Mouse (Mus musculus): ENCODE data around the gene Ranbp6. TPM values are rescaled to one million over a fixed set of nuclear protein-coding genes. Genes with fewer than 3 reads are reported as not detected.

Ranbp6 gene
- polyA plus RNA-seq (2012; ENCODE audit: insufficient read depth, insufficient read length, missing spikeins): 7.6 and 8.6 TPM in 2 replicates

- Histone ChIP-seq H3K4me3 (ENCODE audit: insufficient read depth, low read length) (peak within 1 kb of the TSS; percentile 72), H3K4me1 (ENCODE audit: control insufficient read depth, insufficient read depth, low read length) (peaks cover 8% of the 10 kb centered on the region), H3K27ac (ENCODE audit: insufficient read depth, low read depth, low read length) (no peak within 1 kb of the TSS)
- no peak for TF ChIP-seq CTCF (IDR thresholded peaks at IDR 0.05; ENCODE audit: low read depth, low read length)
- TF ChIP-seq POLR2A (IDR thresholded peaks at IDR 0.05; ENCODE audit: borderline replicate concordance, low read depth, low read length): peak; percentile 58
Observed at GRCm38 (mm10) chr19:29812581-29813460, at the start of gene Ranbp6. Gene Ranbp6, minus strand, starts transcription at chr19:29812974.

- TF ChIP-seq POLR2A (IDR thresholded peaks at IDR 0.05; ENCODE audit: borderline replicate concordance, low read depth, low read length) (no peak), CTCF (IDR thresholded peaks at IDR 0.05; ENCODE audit: low read depth, low read length) (no peak)
- Histone ChIP-seq H3K4me1 (ENCODE audit: control insufficient read depth, insufficient read depth, low read length) (no peaks in the 10 kb centered on the region), H3K4me3 (ENCODE audit: insufficient read depth, low read length) (no peak overlapping the region)
Observed at GRCm38 (mm10) chr19:29860816-29861215, 48.0 kb upstream of the Ranbp6 start.

GRCm38 (mm10) chr19:29857267-29857666 lies 44.5 kb upstream of the Ranbp6 start:
- H3K4me3 ChIP-seq (ENCODE audit: insufficient read depth, low read length): no peak overlapping the region
- no peaks in the 10 kb centered on the region for H3K4me1 ChIP-seq (ENCODE audit: control insufficient read depth, insufficient read depth, low read length)
- no peak overlapping the region for H3K27ac ChIP-seq (ENCODE audit: insufficient read depth, low read depth, low read length)
- TF ChIP-seq CTCF (IDR thresholded peaks at IDR 0.05; ENCODE audit: low read depth, low read length) (no peak), POLR2A (IDR thresholded peaks at IDR 0.05; ENCODE audit: borderline replicate concordance, low read depth, low read length) (no peak)

More at GRCm38 (mm10) chr19:29860816-29861215, 48.0 kb upstream of the Ranbp6 start:
- no peak overlapping the region for H3K27ac ChIP-seq (ENCODE audit: insufficient read depth, low read depth, low read length)

GRCm38 (mm10) chr19:29853711-29854110 lies 40.9 kb upstream of the Ranbp6 start:
- TF ChIP-seq POLR2A (IDR thresholded peaks at IDR 0.05; ENCODE audit: borderline replicate concordance, low read depth, low read length) (no peak), CTCF (IDR thresholded peaks at IDR 0.05; ENCODE audit: low read depth, low read length) (no peak)
- Histone ChIP-seq H3K27ac (ENCODE audit: insufficient read depth, low read depth, low read length) (no peak overlapping the region), H3K4me3 (ENCODE audit: insufficient read depth, low read length) (no peak overlapping the region), H3K4me1 (ENCODE audit: control insufficient read depth, insufficient read depth, low read length) (peaks cover 16% of the 10 kb centered on the region)

DNA sequence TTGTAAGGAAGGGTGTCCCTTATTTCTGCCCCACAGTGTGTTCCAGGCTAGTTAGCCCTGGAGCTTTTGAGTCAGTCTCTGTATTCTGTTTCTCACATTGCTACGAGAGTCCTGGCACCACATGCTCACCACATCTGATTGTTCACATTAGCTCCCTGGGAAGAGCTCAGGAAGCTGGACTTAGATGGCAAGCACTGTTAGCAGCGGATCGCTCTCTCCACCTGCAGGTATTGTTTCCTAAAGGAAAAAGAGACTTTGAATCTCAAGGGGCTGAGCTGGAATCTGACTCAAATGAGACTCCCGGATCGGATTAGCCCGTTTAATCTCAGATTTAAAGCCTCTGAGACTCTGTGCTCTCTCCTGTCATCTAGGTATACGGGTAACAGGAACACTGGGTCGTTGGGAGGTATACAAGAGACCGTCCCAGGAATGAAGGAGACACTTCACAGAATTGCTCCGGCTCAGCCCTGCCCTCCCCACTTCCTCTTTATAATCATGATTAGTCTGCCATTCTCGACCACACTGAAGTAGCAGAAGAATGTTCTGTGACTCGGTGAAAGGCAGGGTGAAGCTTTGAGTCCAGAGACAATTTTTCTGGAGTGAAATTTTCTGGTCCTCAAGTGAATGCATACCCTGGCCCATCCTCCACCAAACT lies 38.4 kb upstream of the Ranbp6 start:
- Histone ChIP-seq H3K27ac (ENCODE audit: insufficient read depth, low read depth, low read length) (no peak overlapping the region), H3K4me1 (ENCODE audit: control insufficient read depth, insufficient read depth, low read length) (peaks cover 16% of the 10 kb centered on the region), H3K4me3 (ENCODE audit: insufficient read depth, low read length) (no peak overlapping the region)
- TF ChIP-seq POLR2A (IDR thresholded peaks at IDR 0.05; ENCODE audit: borderline replicate concordance, low read depth, low read length) (no peak), CTCF (IDR thresholded peaks at IDR 0.05; ENCODE audit: low read depth, low read length) (no peak)

DNA sequence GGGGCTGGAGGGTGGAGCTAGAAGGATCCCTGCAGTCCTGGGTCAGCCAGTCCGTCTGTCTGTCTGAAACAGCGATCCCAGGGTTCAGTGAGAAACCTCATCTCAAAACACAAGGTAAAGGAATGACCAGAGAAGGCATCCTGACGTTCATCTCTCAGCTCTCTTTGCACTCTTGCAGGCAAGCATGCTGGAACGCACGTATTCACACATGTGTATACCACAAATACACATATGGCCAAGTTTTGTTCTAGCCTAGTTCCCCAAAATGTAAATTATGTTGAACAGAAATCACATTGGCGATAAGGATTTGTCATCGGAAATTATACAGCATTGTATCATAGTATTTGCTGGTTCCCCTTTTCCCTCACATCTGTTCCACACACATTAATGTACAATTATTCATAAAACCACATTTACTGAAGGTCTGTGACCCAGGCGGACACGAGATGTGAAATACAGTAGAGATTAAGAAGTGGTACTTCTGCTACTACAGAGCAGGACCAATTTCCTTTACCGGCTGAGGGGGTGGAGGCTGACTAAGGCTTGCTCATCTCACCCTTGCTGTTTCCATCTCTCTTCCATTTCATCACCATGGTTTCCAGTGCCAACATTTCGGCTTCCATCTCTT lies 37.3 kb upstream of the Ranbp6 start:
- Histone ChIP-seq H3K4me1 (ENCODE audit: control insufficient read depth, insufficient read depth, low read length) (peaks cover 16% of the 10 kb centered on the region), H3K4me3 (ENCODE audit: insufficient read depth, low read length) (no peak overlapping the region), H3K27ac (ENCODE audit: insufficient read depth, low read depth, low read length) (no peak overlapping the region)
- TF ChIP-seq POLR2A (IDR thresholded peaks at IDR 0.05; ENCODE audit: borderline replicate concordance, low read depth, low read length) (no peak), CTCF (IDR thresholded peaks at IDR 0.05; ENCODE audit: low read depth, low read length) (no peak)

GRCm38 (mm10) chr19:29844036-29844661 lies 31.4 kb upstream of the Ranbp6 start:
- TF ChIP-seq CTCF (IDR thresholded peaks at IDR 0.05; ENCODE audit: low read depth, low read length) (no peak), POLR2A (IDR thresholded peaks at IDR 0.05; ENCODE audit: borderline replicate concordance, low read depth, low read length) (no peak)
- H3K27ac ChIP-seq (ENCODE audit: insufficient read depth, low read depth, low read length): no peak overlapping the region

GRCm38 (mm10) chr19:29843641-29844035 lies 30.9 kb upstream of the Ranbp6 start:
- Histone ChIP-seq H3K4me1 (ENCODE audit: control insufficient read depth, insufficient read depth, low read length) (no peaks in the 10 kb centered on the region), H3K4me3 (ENCODE audit: insufficient read depth, low read length) (no peak overlapping the region), H3K27ac (ENCODE audit: insufficient read depth, low read depth, low read length) (no peak overlapping the region)
- TF ChIP-seq POLR2A (IDR thresholded peaks at IDR 0.05; ENCODE audit: borderline replicate concordance, low read depth, low read length) (no peak), CTCF (IDR thresholded peaks at IDR 0.05; ENCODE audit: low read depth, low read length) (no peak)

More at GRCm38 (mm10) chr19:29844036-29844661, 31.4 kb upstream of the Ranbp6 start:
- Histone ChIP-seq H3K4me3 (ENCODE audit: insufficient read depth, low read length) (no peak overlapping the region), H3K4me1 (ENCODE audit: control insufficient read depth, insufficient read depth, low read length) (no peaks in the 10 kb centered on the region)

- TF ChIP-seq POLR2A (IDR thresholded peaks at IDR 0.05; ENCODE audit: borderline replicate concordance, low read depth, low read length): no peak
- no peak for TF ChIP-seq CTCF (IDR thresholded peaks at IDR 0.05; ENCODE audit: low read depth, low read length)
- Histone ChIP-seq H3K4me3 (ENCODE audit: insufficient read depth, low read length) (no peak overlapping the region), H3K27ac (ENCODE audit: insufficient read depth, low read depth, low read length) (no peak overlapping the region), H3K4me1 (ENCODE audit: control insufficient read depth, insufficient read depth, low read length) (no peaks in the 10 kb centered on the region)
Observed at GRCm38 (mm10) chr19:29842973-29843372, 30.2 kb upstream of the Ranbp6 start.
